Mouse (Mus musculus): ENCODE results near the gene Bhlhb9. TPM values are rescaled to one million over a fixed set of nuclear protein-coding genes. Genes with fewer than 3 reads are reported as not detected.
"Not testable (repeated sequence)": the region's sequence is repeated elsewhere in the genome, so short reads cannot be mapped to it uniquely, and the experiment has no call there.

Gene Bhlhb9
- total RNA-seq (2021): 17.7 and 18.7 TPM in 2 replicates
- long read RNA-seq, experiment 1, transcript Bhlhb9-204 (5 exons, 2,812 nt): major isoform, 30 of 36 reads
- long read RNA-seq, experiment 1, partial matches to known transcripts: 0 of 36 reads
- long read RNA-seq, experiment 1, other reads (novel, unspliced or antisense): 5 of 36 reads
- long read RNA-seq, experiment 2, transcript Bhlhb9-204 (5 exons, 2,812 nt): major isoform, 23 of 27 reads
- long read RNA-seq, experiment 2, partial matches to known transcripts: 0 of 27 reads
- long read RNA-seq, experiment 2, other reads (novel, unspliced or antisense): 3 of 27 reads

- peak; percentile 66 for DNase-seq
Observed at GRCm38 (mm10) chrX:135797212-135797644, at the start of gene Bhlhb9. Bhlhb9 (plus strand) TSS chrX:135797594.

GRCm38 (mm10) chrX:135752832-135753231 is 44.6 kb upstream of the Bhlhb9 start:
- peak; percentile 76 for DNase-seq

GRCm38 (mm10) chrX:135761707-135762106 is 35.7 kb upstream of the Bhlhb9 start:
- DNase-seq: peak; percentile 37

- no peak for DNase-seq
Observed at GRCm38 (mm10) chrX:135768043-135768548, 29.3 kb upstream of the Bhlhb9 start.

GRCm38 (mm10) chrX:135768565-135768964 is 28.8 kb upstream of the Bhlhb9 start:
- DNase-seq: no peak

GRCm38 (mm10) chrX:135791536-135791935 is 5.9 kb upstream of the Bhlhb9 start:
- DNase-seq: no peak

GRCm38 (mm10) chrX:135792326-135792725 is 5.1 kb upstream of the Bhlhb9 start:
- DNase-seq: no peak

GRCm38 (mm10) chrX:135795591-135796304 is 1.6 kb upstream of the Bhlhb9 start:
- DNase-seq: peak; percentile 68

GRCm38 (mm10) chrX:135796305-135797211 is 836 bp upstream of the Bhlhb9 start:
- DNase-seq: peak; percentile 8

- DNase-seq: no peak
Observed at GRCm38 (mm10) chrX:135804149-135804548, 6.8 kb downstream of the Bhlhb9 start.

- peak; percentile 34 for DNase-seq
Observed at GRCm38 (mm10) chrX:135805780-135806179, 8.4 kb downstream of the Bhlhb9 start.

- DNase-seq: not testable (repeated sequence)
Observed at GRCm38 (mm10) chrX:135835896-135836295, 38.5 kb downstream of the Bhlhb9 start.

GRCm38 (mm10) chrX:135837896-135838295 is 40.5 kb downstream of the Bhlhb9 start:
- DNase-seq: no peak

GRCm38 (mm10) chrX:135838521-135839360 is 41.3 kb downstream of the Bhlhb9 start, which contains the start of gene Gprasp2:
Gprasp2 (plus strand) TSS chrX:135839034.
- DNase-seq: peak; percentile 49

GRCm38 (mm10) chrX:135839397-135840391 is 42.3 kb downstream of the Bhlhb9 start:
- peak; percentile 39 for DNase-seq

- DNase-seq: not testable (repeated sequence)
Observed at GRCm38 (mm10) chrX:135866806-135867205, 69.4 kb downstream of the Bhlhb9 start.

GRCm38 (mm10) chrX:135876679-135877078 is 79.3 kb downstream of the Bhlhb9 start:
- no peak for DNase-seq

- DNase-seq: no peak
Observed at GRCm38 (mm10) chrX:135879626-135880025, 82.2 kb downstream of the Bhlhb9 start.

- DNase-seq: peak; percentile 85
Observed at GRCm38 (mm10) chrX:135885411-135886233, 88.2 kb downstream of the Bhlhb9 start.
